Mouse (Mus musculus): ENCODE results near the gene Acacb. TPM values are rescaled to one million over a fixed set of nuclear protein-coding genes. Genes with fewer than 3 reads are reported as not detected.

The Acacb gene
- polyA plus RNA-seq, 1 experiment from 2014 or later: 1.7 TPM

DNA sequence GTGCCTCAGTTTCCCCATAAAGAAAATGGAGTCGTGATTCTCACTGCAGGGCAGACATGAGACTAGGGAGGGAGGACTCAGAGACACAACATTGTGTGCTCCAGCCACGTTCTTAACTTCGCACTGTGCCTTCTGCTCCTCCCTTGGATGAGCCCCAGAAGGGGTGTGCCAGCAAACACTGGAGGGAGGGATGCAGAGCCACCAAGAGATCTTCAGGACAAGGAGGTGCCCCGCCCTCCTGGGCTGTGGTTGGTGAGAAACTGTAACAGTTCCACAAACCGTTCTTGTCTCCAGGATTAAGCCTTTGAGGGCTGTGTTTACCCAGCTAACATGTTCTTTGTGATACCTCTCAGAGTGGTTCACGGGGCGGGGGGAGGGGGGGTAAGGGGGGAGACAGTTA lies 122.3 kb downstream of the Acacb start:
- peaks cover 23% of the 10 kb centered on the region for H3K4me1 ChIP-seq (ENCODE audit: control insufficient read depth, insufficient read depth, low read length)
- no peaks in the 10 kb centered on the region for H3K36me3 ChIP-seq (ENCODE audit: control insufficient read depth, insufficient read depth, low read length)
- peaks cover 50% of the 10 kb centered on the region for H3K27me3 ChIP-seq (ENCODE audit: control insufficient read depth, insufficient read depth, low read length)
- no peak overlapping the region for H3K4me2 ChIP-seq
- 30% methylated on average over 7 of the region's 7 CpGs for WGBS
- H3K4me3 ChIP-seq (ENCODE audit: low read depth, low read length): no peak overlapping the region
- H3K9me3 ChIP-seq (ENCODE audit: control insufficient read depth, low read length): no peaks in the 10 kb centered on the region
- ATAC-seq (ENCODE audit: low FRiP score) (no peak), DNase-seq (ENCODE audit: low spot score, missing footprints) (no peak)
- H3K27ac ChIP-seq (ENCODE audit: low read depth, low read length): no peak overlapping the region
- H3K9ac ChIP-seq (ENCODE audit: low read length): no peak overlapping the region

- no peak overlapping the region for H3K27ac ChIP-seq (ENCODE audit: low read depth, low read length)
- peaks cover 31% of the 10 kb centered on the region for H3K4me1 ChIP-seq (ENCODE audit: control insufficient read depth, insufficient read depth, low read length)
- H3K9ac ChIP-seq (ENCODE audit: low read length): no peak overlapping the region
- no peak overlapping the region for H3K4me3 ChIP-seq (ENCODE audit: low read depth, low read length)
- H3K4me2 ChIP-seq: 0 out of 2 replicates have a peak overlapping the region, but pooled peaks have one; percentile 3
- ATAC-seq (ENCODE audit: low FRiP score): no peak
- 74% methylated on average over 7 of the region's 7 CpGs for WGBS
- no peaks in the 10 kb centered on the region for H3K9me3 ChIP-seq (ENCODE audit: control insufficient read depth, low read length)
- H3K27me3 ChIP-seq (ENCODE audit: control insufficient read depth, insufficient read depth, low read length): peaks cover 58% of the 10 kb centered on the region
- H3K36me3 ChIP-seq (ENCODE audit: control insufficient read depth, insufficient read depth, low read length): no peaks in the 10 kb centered on the region
- no peak for DNase-seq (ENCODE audit: low spot score, missing footprints)
These were observed 123.2 kb downstream of the Acacb start for GRCm38 (mm10) chr5:114269499-114269898.

DNA sequence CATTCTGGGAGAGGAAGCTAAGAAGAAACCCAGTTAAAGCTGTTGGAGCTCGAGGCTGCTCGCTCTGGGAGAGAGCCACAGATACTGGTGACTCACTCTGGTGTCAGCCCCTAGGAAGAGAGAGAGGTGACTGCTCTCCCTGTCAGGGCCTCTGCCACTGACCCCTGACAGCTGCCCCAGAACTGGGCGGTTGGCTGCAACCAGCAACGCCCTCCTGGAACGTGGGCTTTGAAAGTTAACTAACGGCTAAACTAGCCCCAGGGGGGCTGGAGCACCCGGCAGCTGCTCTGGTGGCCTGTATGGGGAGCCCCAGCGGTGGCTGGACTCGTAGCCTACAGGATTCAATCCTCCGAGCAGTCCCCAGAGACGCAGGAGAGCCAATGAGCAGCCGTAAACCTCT lies 123.6 kb downstream of the Acacb start:
- H3K36me3 ChIP-seq (ENCODE audit: control insufficient read depth, insufficient read depth, low read length): no peaks in the 10 kb centered on the region
- H3K27me3 ChIP-seq (ENCODE audit: control insufficient read depth, insufficient read depth, low read length): peaks cover 62% of the 10 kb centered on the region
- no peak for DNase-seq (ENCODE audit: low spot score, missing footprints)
- H3K4me1 ChIP-seq (ENCODE audit: control insufficient read depth, insufficient read depth, low read length): peaks cover 32% of the 10 kb centered on the region
- peak overlapping the region; percentile 19; the same call in 1 of the 2 replicates for H3K4me2 ChIP-seq
- WGBS: 19% methylated on average over 12 of the region's 12 CpGs
- H3K9ac ChIP-seq (ENCODE audit: low read length): 0 out of 2 replicates have a peak overlapping the region, but pooled peaks have one; percentile 20
- H3K4me3 ChIP-seq (ENCODE audit: low read depth, low read length): no peak overlapping the region
- H3K27ac ChIP-seq (ENCODE audit: low read depth, low read length): no peak overlapping the region
- H3K9me3 ChIP-seq (ENCODE audit: control insufficient read depth, low read length): no peaks in the 10 kb centered on the region
- ATAC-seq (ENCODE audit: low FRiP score): no peak

- Histone ChIP-seq H3K9me3 (ENCODE audit: control insufficient read depth, low read length) (no peaks in the 10 kb centered on the region), H3K4me2 (peak within 1 kb of the TSS; percentile 73), H3K4me3 (ENCODE audit: low read depth, low read length) (peak within 1 kb of the TSS; percentile 41), H3K27me3 (ENCODE audit: control insufficient read depth, insufficient read depth, low read length) (peaks cover 81% of the 10 kb centered on the region), H3K4me1 (ENCODE audit: control insufficient read depth, insufficient read depth, low read length) (peaks cover 43% of the 10 kb centered on the region), H3K9ac (ENCODE audit: low read length) (peak within 1 kb of the TSS; percentile 54), H3K36me3 (ENCODE audit: control insufficient read depth, insufficient read depth, low read length) (no peaks in the 10 kb centered on the region), H3K27ac (ENCODE audit: low read depth, low read length) (no peak within 1 kb of the TSS)
- WGBS: 0% methylated on average over 32 of the region's 56 CpGs
- DNase-seq (ENCODE audit: low spot score, missing footprints): peak; percentile 90
- ATAC-seq (ENCODE audit: low FRiP score): peak; percentile 66
These were observed 127.5 kb downstream of the Acacb start, which contains the start of gene Foxn4 for GRCm38 (mm10) chr5:114273693-114274402. Gene Foxn4, minus strand, starts transcription at chr5:114273807.

DNA sequence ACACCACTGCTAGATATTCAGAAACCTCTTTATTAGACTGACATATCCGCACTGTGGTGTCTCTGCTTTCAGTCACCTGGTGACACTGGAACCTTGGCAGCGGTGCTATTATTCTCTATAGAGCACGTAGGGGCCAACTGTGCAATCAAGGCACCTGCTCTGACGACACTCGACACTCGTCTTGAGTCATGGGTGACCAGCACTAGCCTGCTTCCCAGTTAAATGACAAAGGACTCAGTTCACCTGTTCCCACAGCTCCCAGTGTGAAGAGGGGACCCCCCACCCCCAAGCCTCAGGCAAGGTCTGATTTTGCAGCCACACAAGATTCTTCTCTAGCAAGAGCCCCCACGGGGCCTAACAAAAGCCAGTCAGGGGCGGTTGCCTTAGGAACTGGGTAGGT lies 129.0 kb downstream of the Acacb start:
- 0 out of 2 replicates have a peak overlapping the region, but pooled peaks have one; percentile 7 for H3K4me2 ChIP-seq
- DNase-seq (ENCODE audit: low spot score, missing footprints): peak; percentile 90
- ATAC-seq (ENCODE audit: low FRiP score): no peak
- H3K27me3 ChIP-seq (ENCODE audit: control insufficient read depth, insufficient read depth, low read length): peaks cover 73% of the 10 kb centered on the region
- no peak overlapping the region for H3K9ac ChIP-seq (ENCODE audit: low read length)
- H3K36me3 ChIP-seq (ENCODE audit: control insufficient read depth, insufficient read depth, low read length): no peaks in the 10 kb centered on the region
- no peak overlapping the region for H3K27ac ChIP-seq (ENCODE audit: low read depth, low read length)
- no peak overlapping the region for H3K4me3 ChIP-seq (ENCODE audit: low read depth, low read length)
- no peaks in the 10 kb centered on the region for H3K9me3 ChIP-seq (ENCODE audit: control insufficient read depth, low read length)
- H3K4me1 ChIP-seq (ENCODE audit: control insufficient read depth, insufficient read depth, low read length): peaks cover 45% of the 10 kb centered on the region
- 8% methylated on average over 8 of the region's 8 CpGs for WGBS

GRCm38 (mm10) chr5:114275991-114276390 lies 129.7 kb downstream of the Acacb start:
- peak; percentile 91 for DNase-seq (ENCODE audit: low spot score, missing footprints)
- H3K4me3 ChIP-seq (ENCODE audit: low read depth, low read length): no peak overlapping the region
- no peaks in the 10 kb centered on the region for H3K9me3 ChIP-seq (ENCODE audit: control insufficient read depth, low read length)
- H3K36me3 ChIP-seq (ENCODE audit: control insufficient read depth, insufficient read depth, low read length): no peaks in the 10 kb centered on the region
- 16% methylated on average over 16 of the region's 16 CpGs for WGBS
- no peak for ATAC-seq (ENCODE audit: low FRiP score)
- no peak overlapping the region for H3K27ac ChIP-seq (ENCODE audit: low read depth, low read length)
- no peak overlapping the region for H3K9ac ChIP-seq (ENCODE audit: low read length)
- peaks cover 44% of the 10 kb centered on the region for H3K4me1 ChIP-seq (ENCODE audit: control insufficient read depth, insufficient read depth, low read length)
- H3K4me2 ChIP-seq: no peak overlapping the region
- peaks cover 71% of the 10 kb centered on the region for H3K27me3 ChIP-seq (ENCODE audit: control insufficient read depth, insufficient read depth, low read length)

GRCm38 (mm10) chr5:114279382-114280143 lies 133.2 kb downstream of the Acacb start:
- H3K4me2 ChIP-seq: peak overlapping the region; percentile 7; the same call in 1 of the 2 replicates
- H3K9me3 ChIP-seq (ENCODE audit: control insufficient read depth, low read length): no peaks in the 10 kb centered on the region
- ATAC-seq (ENCODE audit: low FRiP score) (peak; percentile 54), DNase-seq (ENCODE audit: low spot score, missing footprints) (peak; percentile 91)
- H3K27ac ChIP-seq (ENCODE audit: low read depth, low read length): no peak overlapping the region
- 32% methylated on average over 12 of the region's 12 CpGs for WGBS
- H3K4me3 ChIP-seq (ENCODE audit: low read depth, low read length): no peak overlapping the region
- no peaks in the 10 kb centered on the region for H3K36me3 ChIP-seq (ENCODE audit: control insufficient read depth, insufficient read depth, low read length)
- peaks cover 37% of the 10 kb centered on the region for H3K27me3 ChIP-seq (ENCODE audit: control insufficient read depth, insufficient read depth, low read length)
- H3K4me1 ChIP-seq (ENCODE audit: control insufficient read depth, insufficient read depth, low read length): peaks cover 27% of the 10 kb centered on the region
- H3K9ac ChIP-seq (ENCODE audit: low read length): no peak overlapping the region

GRCm38 (mm10) chr5:114282346-114282745 lies 136.0 kb downstream of the Acacb start:
- Histone ChIP-seq H3K27me3 (ENCODE audit: control insufficient read depth, insufficient read depth, low read length) (peaks cover 13% of the 10 kb centered on the region), H3K9ac (ENCODE audit: low read length) (no peak overlapping the region), H3K27ac (ENCODE audit: low read depth, low read length) (no peak overlapping the region), H3K4me3 (ENCODE audit: low read depth, low read length) (no peak overlapping the region), H3K9me3 (ENCODE audit: control insufficient read depth, low read length) (no peaks in the 10 kb centered on the region), H3K4me1 (ENCODE audit: control insufficient read depth, insufficient read depth, low read length) (peaks cover 14% of the 10 kb centered on the region), H3K4me2 (no peak overlapping the region), H3K36me3 (ENCODE audit: control insufficient read depth, insufficient read depth, low read length) (no peaks in the 10 kb centered on the region)
- WGBS: 67% methylated on average over 6 of the region's 6 CpGs
- ATAC-seq (ENCODE audit: low FRiP score) (no peak), DNase-seq (ENCODE audit: low spot score, missing footprints) (no peak)

All from midbrain, embryonic 11.5 days (tissue).